Mouse (Mus musculus) layer of hippocampus, adult 8-10 months (tissue): Measurements from ENCODE around the gene Mgat1. TPM values are rescaled to one million over a fixed set of nuclear protein-coding genes. Genes with fewer than 3 reads are reported as not detected.
"Not testable (repeated sequence)": the region's sequence is repeated elsewhere in the genome, so short reads cannot be mapped to it uniquely, and the experiment has no call there.

Experiments
- DNase-seq, 2 experiments: peaks; one replicate each; pipeline ENCODE4 v3.0.0; 2022; ENCODE audit warnings: low spot score in 2 of 2
- total RNA-seq, 4 experiments: library from RNA; stranded (reverse); gene quantifications; 2 replicates each; pipeline ENCODE4 v1.2.4; 2022

Mgat1 gene
- total RNA-seq, result 10 to 100 TPM; 56.4 to 63.2 (median 59.5) TPM

GRCm38 (mm10) chr11:49243727-49244594 is at the start of gene Mgat1:
Gene Mgat1 (plus strand): TSS chr11:49244191.
- peak; percentile 88 to 89 for DNase-seq

GRCm38 (mm10) chr11:49194771-49195170 is 49.2 kb upstream of the Mgat1 start:
- DNase-seq, result not testable (repeated sequence)

- no peak for DNase-seq
Observed at GRCm38 (mm10) chr11:49195819-49196322, 48.1 kb upstream of the Mgat1 start.

GRCm38 (mm10) chr11:49200666-49201065 is 43.3 kb upstream of the Mgat1 start:
- no peak for DNase-seq

GRCm38 (mm10) chr11:49201142-49201541 is 42.8 kb upstream of the Mgat1 start:
- no peak for DNase-seq

GRCm38 (mm10) chr11:49202071-49202470 is 41.9 kb upstream of the Mgat1 start:
- no peak for DNase-seq

- DNase-seq, result no peak
Observed at GRCm38 (mm10) chr11:49202523-49203061, 41.4 kb upstream of the Mgat1 start.

GRCm38 (mm10) chr11:49203129-49203768 is 40.7 kb upstream of the Mgat1 start, which contains the start of gene Zfp62:
Gene Zfp62 (plus strand): TSS chr11:49203292.
- peak; percentile 87 to 93 for DNase-seq

GRCm38 (mm10) chr11:49203771-49204497 is 40.1 kb upstream of the Mgat1 start:
- DNase-seq, result no peak

GRCm38 (mm10) chr11:49205080-49205590 is 38.9 kb upstream of the Mgat1 start:
- DNase-seq, result no peak

- no peak for DNase-seq
Observed at GRCm38 (mm10) chr11:49207495-49207894, 36.5 kb upstream of the Mgat1 start.

GRCm38 (mm10) chr11:49212577-49212976 is 31.4 kb upstream of the Mgat1 start:
- DNase-seq, result no peak

GRCm38 (mm10) chr11:49213505-49213904 is 30.5 kb upstream of the Mgat1 start:
- no peak for DNase-seq

GRCm38 (mm10) chr11:49219271-49219670 is 24.7 kb upstream of the Mgat1 start:
- no peak for DNase-seq

GRCm38 (mm10) chr11:49224455-49224854 is 19.5 kb upstream of the Mgat1 start:
- DNase-seq, result no peak

GRCm38 (mm10) chr11:49232781-49233180 is 11.2 kb upstream of the Mgat1 start:
- DNase-seq, result no peak

- DNase-seq, result no peak
Observed at GRCm38 (mm10) chr11:49235459-49236207, 8.4 kb upstream of the Mgat1 start.

GRCm38 (mm10) chr11:49236891-49237290 is 7.1 kb upstream of the Mgat1 start:
- DNase-seq, result no peak

GRCm38 (mm10) chr11:49237532-49237931 is 6.5 kb upstream of the Mgat1 start:
- DNase-seq, result no peak

- DNase-seq, result no peak
Observed at GRCm38 (mm10) chr11:49240310-49240709, 3.7 kb upstream of the Mgat1 start.
